Mouse (Mus musculus): ENCODE data around the gene Gm17581. TPM values are rescaled to one million over a fixed set of nuclear protein-coding genes. Genes with fewer than 3 reads are reported as not detected.
"Not testable (repeated sequence)": the region's sequence is repeated elsewhere in the genome, so short reads cannot be mapped to it uniquely, and the experiment has no call there.

Gm17581 gene
- polyA plus RNA-seq (2014; fragmentation: Nextera tagmentation; extraction: Ambion mirVana): not detected in 2 replicates

DNA sequence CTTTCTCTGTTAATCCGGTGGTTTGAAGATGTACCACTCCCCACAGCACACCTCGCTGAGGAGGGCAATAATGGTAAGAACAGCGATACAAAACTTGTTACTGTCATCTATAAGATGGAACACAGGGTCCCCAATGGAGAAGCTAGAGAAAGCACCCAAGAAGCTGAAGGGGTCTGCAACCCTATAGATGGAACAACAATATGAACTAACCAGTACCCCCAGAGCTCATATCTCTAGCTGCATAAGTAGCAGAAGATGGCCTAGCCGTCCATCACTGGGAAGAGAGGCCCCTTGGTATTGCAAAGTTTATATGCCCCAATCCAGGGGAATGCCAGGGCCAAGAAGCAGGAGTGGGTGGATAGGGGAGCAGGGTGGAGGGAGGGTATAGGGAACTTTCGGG, at the start of gene Gm17581:
TSS of gene Gm17581 (minus strand) at position 101 of the 400 bp plus-strand sequence.
- H3K9me3 ChIP-seq (ENCODE audit: low read depth, low read length); H3K36me3 ChIP-seq (ENCODE audit: insufficient read depth); H3K4me3 ChIP-seq (ENCODE audit: low read depth, low read length); H3K9ac ChIP-seq; ATAC-seq (ENCODE audit: insufficient read depth); H3K27ac ChIP-seq (ENCODE audit: low read depth); DNase-seq; H3K27me3 ChIP-seq (ENCODE audit: insufficient read depth, low read length); H3K4me1 ChIP-seq (ENCODE audit: insufficient read depth); H3K4me2 ChIP-seq: not testable (repeated sequence)
- WGBS: 77% methylated on average over 5 of the region's 5 CpGs

- Histone ChIP-seq H3K27me3 (ENCODE audit: insufficient read depth, low read length) (no peaks in the 10 kb centered on the region), H3K4me2 (no peak overlapping the region), H3K36me3 (ENCODE audit: insufficient read depth) (no peaks in the 10 kb centered on the region), H3K27ac (ENCODE audit: low read depth) (no peak overlapping the region), H3K4me3 (ENCODE audit: low read depth, low read length) (no peak overlapping the region), H3K4me1 (ENCODE audit: insufficient read depth) (no peaks in the 10 kb centered on the region), H3K9me3 (ENCODE audit: low read depth, low read length) (no peaks in the 10 kb centered on the region), H3K9ac (no peak overlapping the region)
- WGBS: 63% methylated on average over 6 of the region's 6 CpGs
- DNase-seq (no peak), ATAC-seq (ENCODE audit: insufficient read depth) (no peak)
- no peak for TF ChIP-seq CTCF (IDR thresholded peaks at IDR 0.05; ENCODE audit: low read depth)
These were observed 48.9 kb upstream of the Gm17581 start for GRCm38 (mm10) chr2:155784534-155784933.

DNA sequence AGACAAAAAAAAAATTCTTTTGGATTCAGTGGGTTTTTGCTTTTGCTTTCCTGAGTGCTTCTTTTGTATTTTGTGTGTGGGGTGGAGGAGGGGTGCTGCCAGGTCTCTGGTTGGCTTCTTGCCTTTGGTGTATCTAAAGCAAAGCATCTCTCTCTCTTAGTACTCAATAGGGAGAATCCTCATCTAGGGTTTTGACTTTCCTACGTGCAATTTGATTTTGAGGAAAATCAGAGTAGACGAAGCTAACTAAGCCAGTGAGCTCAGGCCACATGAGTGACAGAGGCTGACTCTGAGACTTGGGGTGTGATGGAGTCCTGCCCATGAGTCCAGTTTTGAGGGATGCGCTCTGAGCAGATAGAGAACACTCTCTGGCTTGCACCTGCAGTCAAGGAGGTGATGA, 43.8 kb upstream of the Gm17581 start:
- Histone ChIP-seq H3K27me3 (ENCODE audit: insufficient read depth, low read length) (peaks cover 22% of the 10 kb centered on the region), H3K27ac (ENCODE audit: low read depth) (no peak overlapping the region), H3K9me3 (ENCODE audit: low read depth, low read length) (no peaks in the 10 kb centered on the region), H3K4me1 (ENCODE audit: insufficient read depth) (no peaks in the 10 kb centered on the region), H3K4me2 (no peak overlapping the region), H3K4me3 (ENCODE audit: low read depth, low read length) (no peak overlapping the region), H3K36me3 (ENCODE audit: insufficient read depth) (no peaks in the 10 kb centered on the region), H3K9ac (no peak overlapping the region)
- TF ChIP-seq CTCF (IDR thresholded peaks at IDR 0.05; ENCODE audit: low read depth): no peak
- WGBS: 74% methylated on average over 3 of the region's 3 CpGs
- DNase-seq (no peak), ATAC-seq (ENCODE audit: insufficient read depth) (no peak)

DNA sequence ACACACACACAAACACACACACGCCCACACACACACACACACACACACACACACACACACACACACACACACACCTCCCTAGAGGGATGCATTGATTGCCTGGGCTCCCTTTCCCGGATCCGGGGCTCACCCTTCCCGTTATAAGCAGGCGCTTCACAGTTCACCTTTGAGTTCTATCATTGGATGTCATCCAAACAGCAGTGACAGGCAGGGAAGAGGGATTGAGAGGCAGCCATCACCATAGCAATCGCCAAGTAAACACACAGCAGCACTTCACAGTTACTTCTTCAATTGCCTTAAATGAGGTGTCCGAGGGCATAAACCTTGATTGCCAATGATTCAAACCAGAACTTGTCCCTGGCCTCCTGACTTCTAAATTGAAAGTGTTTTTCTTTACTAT, 43.4 kb upstream of the Gm17581 start:
- no peak for ATAC-seq (ENCODE audit: insufficient read depth)

GRCm38 (mm10) chr2:155778004-155778403, 42.3 kb upstream of the Gm17581 start:
- 60% methylated on average over 6 of the region's 6 CpGs for WGBS
- TF ChIP-seq CTCF (IDR thresholded peaks at IDR 0.05; ENCODE audit: low read depth): no peak
- peaks cover 35% of the 10 kb centered on the region for H3K27me3 ChIP-seq (ENCODE audit: insufficient read depth, low read length)
- H3K9me3 ChIP-seq (ENCODE audit: low read depth, low read length): no peaks in the 10 kb centered on the region
- no peaks in the 10 kb centered on the region for H3K36me3 ChIP-seq (ENCODE audit: insufficient read depth)
- no peak overlapping the region for H3K4me2 ChIP-seq
- H3K9ac ChIP-seq: no peak overlapping the region
- H3K27ac ChIP-seq (ENCODE audit: low read depth): no peak overlapping the region
- no peak overlapping the region for H3K4me3 ChIP-seq (ENCODE audit: low read depth, low read length)
- DNase-seq: no peak
- no peak for ATAC-seq (ENCODE audit: insufficient read depth)
- no peaks in the 10 kb centered on the region for H3K4me1 ChIP-seq (ENCODE audit: insufficient read depth)

More for the DNA sequence above, 43.4 kb upstream of the Gm17581 start:
- H3K9ac ChIP-seq: no peak overlapping the region
- peaks cover 26% of the 10 kb centered on the region for H3K27me3 ChIP-seq (ENCODE audit: insufficient read depth, low read length)
- H3K27ac ChIP-seq (ENCODE audit: low read depth): no peak overlapping the region
- H3K9me3 ChIP-seq (ENCODE audit: low read depth, low read length): no peaks in the 10 kb centered on the region
- H3K36me3 ChIP-seq (ENCODE audit: insufficient read depth): no peaks in the 10 kb centered on the region
- no peak overlapping the region for H3K4me3 ChIP-seq (ENCODE audit: low read depth, low read length)
- no peak overlapping the region for H3K4me2 ChIP-seq
- 41% methylated on average over 7 of the region's 7 CpGs for whole genome bisulfite sequencing
- DNase-seq: peak; percentile 20
- no peaks in the 10 kb centered on the region for H3K4me1 ChIP-seq (ENCODE audit: insufficient read depth)
- TF ChIP-seq CTCF (IDR thresholded peaks at IDR 0.05; ENCODE audit: low read depth): no peak

DNA sequence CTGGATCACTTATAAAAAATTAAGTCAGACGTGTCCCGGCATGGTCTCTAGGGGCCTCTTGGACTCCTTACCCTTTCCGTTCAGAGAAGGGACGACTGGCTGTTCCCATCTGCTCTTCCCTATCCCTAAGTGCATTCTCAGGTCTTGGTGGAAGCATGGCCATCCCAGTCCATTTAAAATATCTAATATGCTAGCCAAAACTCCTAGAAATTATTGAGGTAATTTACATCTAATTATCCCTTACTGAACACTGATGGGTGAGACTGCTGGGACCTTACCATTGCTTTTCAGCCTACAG, 42.0 kb upstream of the Gm17581 start:
- no peak overlapping the region for H3K4me2 ChIP-seq
- no peak overlapping the region for H3K27ac ChIP-seq (ENCODE audit: low read depth)
- ATAC-seq (ENCODE audit: insufficient read depth) (no peak), DNase-seq (no peak)
- H3K36me3 ChIP-seq (ENCODE audit: insufficient read depth): no peaks in the 10 kb centered on the region
- H3K4me3 ChIP-seq (ENCODE audit: low read depth, low read length): no peak overlapping the region
- H3K9ac ChIP-seq: no peak overlapping the region
- no peaks in the 10 kb centered on the region for H3K9me3 ChIP-seq (ENCODE audit: low read depth, low read length)
- H3K27me3 ChIP-seq (ENCODE audit: insufficient read depth, low read length): peaks cover 39% of the 10 kb centered on the region
- TF ChIP-seq CTCF (IDR thresholded peaks at IDR 0.05; ENCODE audit: low read depth): no peak
- no peaks in the 10 kb centered on the region for H3K4me1 ChIP-seq (ENCODE audit: insufficient read depth)
- WGBS: 75% methylated on average over 4 of the region's 4 CpGs

DNA sequence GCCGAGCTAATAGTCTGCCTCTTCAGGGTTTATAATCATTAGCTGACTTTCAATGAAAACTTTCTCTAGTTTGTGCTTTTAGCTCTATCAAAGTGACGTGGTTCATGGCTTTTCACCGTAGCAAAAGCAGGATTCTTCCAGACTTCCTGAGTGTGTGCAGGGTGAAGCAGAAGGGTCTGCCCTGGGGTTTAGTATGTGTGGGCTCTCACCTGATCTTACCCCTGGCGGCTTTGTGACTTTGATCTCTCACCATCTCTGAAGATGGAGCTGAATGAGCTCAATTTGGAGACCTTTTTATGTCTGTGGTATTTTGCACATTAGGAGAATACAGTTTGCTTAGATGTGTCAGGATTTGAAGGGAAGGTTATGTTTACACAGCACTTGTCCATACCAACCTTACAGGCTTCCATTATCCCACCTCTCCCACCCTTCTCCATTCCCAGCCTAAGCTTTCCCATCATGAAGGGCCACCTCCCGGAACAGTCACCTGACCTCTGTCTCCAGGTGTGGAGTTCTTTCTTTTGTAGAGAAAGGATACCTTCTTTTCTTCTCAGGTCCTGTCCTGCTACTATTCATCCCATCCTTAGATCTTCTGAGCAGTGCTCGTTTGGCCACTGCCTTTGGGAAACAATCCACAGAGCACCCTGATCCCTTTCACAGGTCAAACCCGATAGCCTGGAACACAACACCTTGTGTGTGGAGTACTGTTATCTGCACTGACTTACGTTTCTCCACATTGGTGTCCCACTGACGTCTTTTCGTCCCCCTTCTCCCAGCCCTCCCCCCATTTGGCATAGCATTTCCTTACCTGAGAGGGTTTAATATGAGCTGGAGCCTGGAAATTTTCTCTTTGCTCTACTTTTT, 41.4 kb upstream of the Gm17581 start:
- H3K4me1 ChIP-seq (ENCODE audit: insufficient read depth): no peaks in the 10 kb centered on the region
- ATAC-seq (ENCODE audit: insufficient read depth): no peak
- TF ChIP-seq CTCF (IDR thresholded peaks at IDR 0.05; ENCODE audit: low read depth): no peak
- H3K4me2 ChIP-seq: no peak overlapping the region
- DNase-seq: no peak
- H3K27me3 ChIP-seq (ENCODE audit: insufficient read depth, low read length): peaks cover 42% of the 10 kb centered on the region
- H3K27ac ChIP-seq (ENCODE audit: low read depth): no peak overlapping the region
- no peaks in the 10 kb centered on the region for H3K9me3 ChIP-seq (ENCODE audit: low read depth, low read length)
- no peaks in the 10 kb centered on the region for H3K36me3 ChIP-seq (ENCODE audit: insufficient read depth)
- WGBS: 51% methylated on average over 10 of the region's 10 CpGs
- no peak overlapping the region for H3K9ac ChIP-seq
- H3K4me3 ChIP-seq (ENCODE audit: low read depth, low read length): no peak overlapping the region
